Mouse (Mus musculus): ENCODE measurements around the gene Hist1h2bq. TPM values are rescaled to one million over a fixed set of nuclear protein-coding genes. Genes with fewer than 3 reads are reported as not detected.

The Hist1h2bq gene
- 160 to 195 TPM (median 178 TPM) in 4 replicates for total RNA-seq (2023)

DNA sequence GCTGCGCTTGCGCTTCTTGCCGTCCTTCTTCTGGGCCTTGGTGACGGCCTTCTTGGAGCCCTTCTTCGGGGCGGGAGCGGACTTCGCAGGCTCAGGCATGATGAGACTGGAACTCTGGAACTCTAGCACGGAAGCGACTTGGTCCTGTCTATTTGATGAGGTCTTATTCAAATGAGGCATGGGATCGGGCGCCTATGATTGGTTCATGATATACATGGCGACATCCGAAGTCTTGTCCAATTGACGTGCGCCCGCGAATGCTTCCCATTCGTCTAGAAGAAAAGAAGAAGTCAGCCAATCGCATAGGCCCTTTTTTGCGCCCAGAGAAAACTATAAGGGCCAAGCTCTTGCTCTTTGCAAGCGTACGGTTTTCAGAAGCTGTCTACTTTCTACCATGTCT lies at the start of gene Hist1h2bq, which contains the start of gene Hist1h2ao:
Gene Hist1h2bq (minus strand): TSS at position 125 of the 400 bp plus-strand sequence.
Gene Hist1h2ao (plus strand): TSS at position 393 of the 400 bp plus-strand sequence.

DNA sequence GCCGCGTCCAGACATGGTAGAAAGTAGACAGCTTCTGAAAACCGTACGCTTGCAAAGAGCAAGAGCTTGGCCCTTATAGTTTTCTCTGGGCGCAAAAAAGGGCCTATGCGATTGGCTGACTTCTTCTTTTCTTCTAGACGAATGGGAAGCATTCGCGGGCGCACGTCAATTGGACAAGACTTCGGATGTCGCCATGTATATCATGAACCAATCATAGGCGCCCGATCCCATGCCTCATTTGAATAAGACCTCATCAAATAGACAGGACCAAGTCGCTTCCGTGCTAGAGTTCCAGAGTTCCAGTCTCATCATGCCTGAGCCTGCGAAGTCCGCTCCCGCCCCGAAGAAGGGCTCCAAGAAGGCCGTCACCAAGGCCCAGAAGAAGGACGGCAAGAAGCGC lies 23.5 kb upstream of the Hist1h2bq start, which contains the start of the genes Hist1h2ap and Hist1h2br:
Gene Hist1h2ap (minus strand): TSS at position 47 of the 400 bp plus-strand sequence.
Gene Hist1h2br (plus strand): TSS at position 283 of the 400 bp plus-strand sequence.

DNA sequence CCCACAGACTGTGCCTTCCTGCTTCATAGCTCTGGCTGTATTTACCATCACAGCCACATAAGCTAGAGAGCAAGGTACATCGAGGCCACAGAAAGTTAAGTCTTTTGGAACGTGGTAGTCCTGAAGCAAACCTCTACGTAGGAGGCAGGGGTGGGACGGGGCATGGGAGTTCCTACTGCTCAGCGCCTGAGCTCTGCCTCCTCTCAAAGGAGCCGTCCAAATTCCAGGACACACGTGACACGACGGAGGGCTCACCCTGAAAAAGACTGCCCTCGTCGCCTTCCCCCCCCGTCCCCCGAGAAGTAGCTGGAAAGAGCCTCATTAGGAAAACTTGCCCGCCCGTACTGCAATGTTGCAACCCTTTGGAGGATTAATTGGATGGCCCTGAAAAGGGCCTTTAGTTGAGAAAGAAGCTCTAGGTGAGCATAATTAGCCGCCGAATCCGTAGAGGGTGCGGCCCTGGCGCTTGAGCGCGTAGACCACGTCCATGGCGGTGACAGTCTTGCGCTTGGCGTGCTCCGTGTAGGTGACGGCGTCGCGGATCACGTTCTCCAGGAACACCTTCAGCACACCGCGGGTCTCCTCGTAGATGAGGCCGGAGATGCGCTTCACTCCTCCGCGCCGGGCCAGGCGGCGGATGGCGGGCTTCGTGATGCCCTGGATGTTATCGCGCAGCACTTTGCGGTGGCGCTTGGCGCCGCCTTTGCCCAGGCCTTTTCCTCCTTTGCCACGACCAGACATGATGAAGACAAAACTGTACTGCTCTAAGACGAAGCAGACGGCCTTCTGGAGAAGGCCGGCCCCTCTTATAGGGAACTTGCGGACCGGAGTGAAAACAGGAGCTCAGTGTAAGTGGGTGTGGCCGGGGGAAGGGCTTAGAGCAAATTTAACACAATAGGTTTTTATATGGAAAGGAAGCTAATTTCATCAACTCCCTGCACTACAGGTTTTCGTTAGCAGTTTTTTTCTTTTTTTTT lies 21.7 kb upstream of the Hist1h2bq start, which contains the start of gene Hist1h4n:
Gene Hist1h4n (minus strand): TSS at position 779 of the 977 bp plus-strand sequence.

DNA sequence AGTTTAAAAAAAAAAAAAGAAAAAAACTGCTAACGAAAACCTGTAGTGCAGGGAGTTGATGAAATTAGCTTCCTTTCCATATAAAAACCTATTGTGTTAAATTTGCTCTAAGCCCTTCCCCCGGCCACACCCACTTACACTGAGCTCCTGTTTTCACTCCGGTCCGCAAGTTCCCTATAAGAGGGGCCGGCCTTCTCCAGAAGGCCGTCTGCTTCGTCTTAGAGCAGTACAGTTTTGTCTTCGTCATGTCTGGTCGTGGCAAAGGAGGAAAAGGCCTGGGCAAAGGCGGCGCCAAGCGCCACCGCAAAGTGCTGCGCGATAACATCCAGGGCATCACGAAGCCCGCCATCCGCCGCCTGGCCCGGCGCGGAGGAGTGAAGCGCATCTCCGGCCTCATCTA lies 1.5 kb upstream of the Hist1h2bq start, which contains the start of gene Hist1h4m:
Gene Hist1h4m (plus strand): TSS at position 208 of the 400 bp plus-strand sequence.

DNA sequence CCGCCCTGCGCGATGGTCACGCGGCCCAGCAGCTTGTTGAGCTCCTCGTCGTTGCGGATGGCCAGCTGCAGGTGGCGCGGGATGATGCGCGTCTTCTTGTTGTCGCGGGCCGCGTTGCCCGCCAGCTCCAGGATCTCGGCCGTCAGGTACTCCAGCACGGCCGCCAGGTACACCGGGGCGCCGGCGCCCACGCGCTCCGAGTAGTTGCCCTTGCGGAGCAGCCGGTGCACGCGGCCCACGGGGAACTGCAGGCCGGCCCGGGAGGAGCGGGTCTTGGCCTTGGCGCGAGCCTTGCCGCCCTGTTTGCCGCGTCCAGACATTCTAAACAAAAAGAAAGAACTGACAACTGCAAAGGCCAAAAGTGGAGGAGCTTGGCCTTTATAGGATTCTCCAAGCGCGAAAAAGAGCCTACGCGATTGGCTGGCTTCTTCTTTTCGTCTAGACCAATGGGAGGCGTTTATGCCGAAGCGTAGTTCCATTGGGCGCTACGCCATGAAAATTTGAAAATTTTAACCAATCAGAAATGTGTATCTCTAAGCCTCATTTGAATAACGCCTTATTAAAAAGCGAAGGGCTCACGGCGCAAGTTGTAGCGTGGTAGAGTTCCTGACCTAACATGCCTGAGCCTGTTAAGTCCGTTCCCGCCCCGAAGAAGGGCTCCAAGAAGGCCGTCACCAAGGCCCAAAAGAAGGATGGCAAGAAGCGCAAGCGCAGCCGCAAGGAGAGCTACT lies 22.9 kb downstream of the Hist1h2bq start, which contains the start of the genes Hist1h2an and Hist1h2bp:
Gene Hist1h2an (minus strand): TSS at position 320 of the 731 bp plus-strand sequence.
Gene Hist1h2bp (plus strand): TSS at position 563 of the 731 bp plus-strand sequence.

DNA sequence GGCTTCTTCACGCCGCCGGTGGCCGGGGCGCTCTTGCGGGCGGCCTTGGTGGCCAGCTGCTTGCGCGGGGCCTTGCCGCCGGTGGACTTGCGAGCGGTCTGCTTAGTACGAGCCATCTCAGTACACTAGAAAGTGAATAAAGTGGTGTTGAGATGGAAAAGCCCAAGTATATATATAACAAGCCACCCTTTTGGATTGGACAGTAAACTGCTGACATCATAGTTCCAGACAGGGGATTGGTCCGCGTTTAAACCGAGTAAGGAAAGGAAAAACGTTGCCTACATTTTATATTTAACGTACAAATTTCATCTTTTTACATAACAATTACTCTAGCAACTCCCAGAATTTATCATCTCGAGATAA lies 26.8 kb downstream of the Hist1h2bq start, which contains the start of gene Hist1h3i:
Gene Hist1h3i (minus strand): TSS at position 116 of the 363 bp plus-strand sequence.

DNA sequence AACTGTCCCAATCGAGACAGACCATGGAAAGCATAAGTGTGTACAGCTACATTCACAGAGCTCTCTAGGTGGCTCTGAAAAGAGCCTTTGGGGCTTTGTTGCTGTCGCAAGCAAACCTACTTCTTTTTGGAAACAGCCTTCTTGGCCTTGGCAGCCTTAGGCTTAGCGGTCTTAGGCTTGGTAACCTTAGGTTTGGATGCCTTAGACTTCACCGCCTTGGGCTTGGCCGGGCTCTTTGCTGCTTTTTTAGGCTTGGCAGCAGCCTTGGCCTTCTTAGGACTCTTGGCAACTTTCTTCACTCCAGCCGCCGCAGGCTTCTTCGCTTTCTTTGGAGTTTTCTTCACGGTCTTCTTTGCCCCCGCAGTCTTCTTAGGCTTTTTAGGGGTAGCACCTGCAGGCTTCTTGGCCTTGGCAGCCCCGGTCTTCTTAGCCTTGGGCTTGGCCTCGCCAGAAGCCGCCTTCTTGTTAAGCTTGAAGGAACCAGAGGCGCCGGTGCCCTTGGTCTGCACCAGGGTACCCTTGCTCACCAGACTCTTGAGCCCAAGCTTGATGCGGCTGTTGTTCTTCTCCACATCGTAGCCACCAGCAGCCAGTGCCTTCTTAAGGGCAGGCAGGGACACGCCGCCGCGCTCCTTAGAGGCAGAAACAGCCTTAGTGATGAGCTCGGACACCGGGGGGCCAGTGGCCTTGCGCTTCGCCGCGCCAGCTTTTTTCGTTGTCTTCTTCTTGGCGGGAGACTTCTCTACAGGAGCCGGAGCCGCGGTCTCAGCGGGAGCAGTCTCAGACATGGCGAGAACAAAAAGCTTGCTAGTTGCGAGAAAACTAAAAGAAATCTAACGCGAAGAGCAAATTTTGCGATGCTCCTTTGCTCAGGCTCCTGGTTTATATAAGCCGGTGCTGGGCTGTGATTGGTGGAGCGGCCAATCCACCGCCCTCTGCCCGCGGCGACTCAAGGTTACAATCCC lies 29.9 kb downstream of the Hist1h2bq start, which contains the start of gene Hist1h1b:
Gene Hist1h1b (minus strand): TSS at position 859 of the 965 bp plus-strand sequence.

Other genes starting within 250 kb of the Hist1h2bq start
- gene Olfr1364, start 228.4 kb downstream of the Hist1h2bq start, total RNA-seq (2023) = not detected in 4 replicates
- not detected in 4 replicates for gene Olfr1362, start 196.2 kb downstream of the Hist1h2bq start, total RNA-seq (2023)
- not detected in 4 replicates for gene Olfr11, start 167.7 kb downstream of the Hist1h2bq start, total RNA-seq (2023)
- gene Olfr1361, start 146.8 kb downstream of the Hist1h2bq start, total RNA-seq (2023) = not detected in 4 replicates
- not detected in 4 replicates for gene Olfr1360, start 132.8 kb downstream of the Hist1h2bq start, total RNA-seq (2023)
- gene Olfr1359, start 112.1 kb downstream of the Hist1h2bq start, total RNA-seq (2023) = not detected in 4 replicates
- 60.5 to 95.6 TPM (median 91.5 TPM) in 4 replicates for gene Hist1h2bl, start 94.1 kb downstream of the Hist1h2bq start, total RNA-seq (2023)
- gene Hist1h2ai, start 93.8 kb downstream of the Hist1h2bq start, total RNA-seq (2023) = 86.2 to 128 TPM (median 105 TPM) in 4 replicates
- 124 to 146 TPM (median 132 TPM) in 4 replicates for gene Hist1h3h, start 92.5 kb downstream of the Hist1h2bq start, total RNA-seq (2023)
- 7.8 to 14.0 TPM (median 11.2 TPM) in 4 replicates for gene Hist1h2bm, start 88.2 kb downstream of the Hist1h2bq start, total RNA-seq (2023)
- 13.5 to 16.8 TPM (median 15.9 TPM) in 4 replicates for gene Hist1h4j, start 75.1 kb downstream of the Hist1h2bq start, total RNA-seq (2023)
- gene Hist1h4k, start 59.7 kb downstream of the Hist1h2bq start, total RNA-seq (2023) = 235 to 385 TPM (median 353 TPM) in 4 replicates
- 33.5 to 52.3 TPM (median 43.6 TPM) in 4 replicates for gene Hist1h2ak, start 56.4 kb downstream of the Hist1h2bq start, total RNA-seq (2023)
- 76.0 to 118 TPM (median 87.0 TPM) in 4 replicates for gene Hist1h2bn, start 56.1 kb downstream of the Hist1h2bq start, total RNA-seq (2023)
- gene Hist1h1b, start 29.6 kb downstream of the Hist1h2bq start, total RNA-seq (2023) = 55.1 to 70.5 TPM (median 62.8 TPM) in 4 replicates
- gene Hist1h3i, start 26.8 kb downstream of the Hist1h2bq start, total RNA-seq (2023) = 183 to 227 TPM (median 189 TPM) in 4 replicates
- gene Hist1h2an, start 23.0 kb downstream of the Hist1h2bq start, total RNA-seq (2023) = 30.2 to 44.7 TPM (median 33.5 TPM) in 4 replicates
- gene Hist1h2bp, start 22.7 kb downstream of the Hist1h2bq start, total RNA-seq (2023) = 32.1 to 51.1 TPM (median 41.4 TPM) in 4 replicates
- gene Hist1h2ao, start 268 bp upstream of the Hist1h2bq start, total RNA-seq (2023) = 204 to 263 TPM (median 252 TPM) in 4 replicates
- 296 to 419 TPM (median 357 TPM) in 4 replicates for gene Hist1h4m, start 1.5 kb upstream of the Hist1h2bq start, total RNA-seq (2023)
- 56.0 to 117 TPM (median 97.2 TPM) in 4 replicates for gene Hist1h4n, start 22.0 kb upstream of the Hist1h2bq start, total RNA-seq (2023)
- 44.1 to 82.7 TPM (median 54.3 TPM) in 4 replicates for gene Hist1h2ap, start 23.3 kb upstream of the Hist1h2bq start, total RNA-seq (2023)
- 158 to 191 TPM (median 175 TPM) in 4 replicates for gene Hist1h2br, start 23.5 kb upstream of the Hist1h2bq start, total RNA-seq (2023)
- gene Zfp184, start 134.9 kb upstream of the Hist1h2bq start, total RNA-seq (2023) = 3.0 to 4.9 TPM (median 3.4 TPM) in 4 replicates
- not detected in 4 replicates for gene Pom121l2, start 171.0 kb upstream of the Hist1h2bq start, total RNA-seq (2023)
- 0.46 to 0.83 TPM (median 0.70 TPM) in 3 of 4 replicates, not detected in the other for gene Prss16, start 199.5 kb upstream of the Hist1h2bq start, total RNA-seq (2023)
- gene Hist1h2ah, start 225.4 kb upstream of the Hist1h2bq start, total RNA-seq (2023) = 15.9 to 84.2 TPM (median 37.8 TPM) in 4 replicates
- 28.7 to 55.1 TPM (median 42.1 TPM) in 4 replicates for gene Hist1h2bk, start 225.7 kb upstream of the Hist1h2bq start, total RNA-seq (2023)
- 97.8 to 119 TPM (median 108 TPM) in 4 replicates for gene Hist1h4i, start 231.2 kb upstream of the Hist1h2bq start, total RNA-seq (2023)
- 63.9 to 101 TPM (median 83.8 TPM) in 4 replicates for gene Hist1h2ag, start 232.7 kb upstream of the Hist1h2bq start, total RNA-seq (2023)
- gene Hist1h2bj, start 233.0 kb upstream of the Hist1h2bq start, total RNA-seq (2023) = 47.6 to 80.0 TPM (median 65.2 TPM) in 4 replicates